Mouse (Mus musculus) Patski (cell line): ENCODE data around the gene Olfr373. TPM values are rescaled to one million over a fixed set of nuclear protein-coding genes. Genes with fewer than 3 reads are reported as not detected.
"Not testable (repeated sequence)": the region's sequence is repeated elsewhere in the genome, so short reads cannot be mapped to it uniquely, and the experiment has no call there.

ENCODE experiments used
- ATAC-seq: fragments of 100-300 bp; one replicate; pipeline ENCODE4 v1.8.0; 2021
- CTCF ChIA-PET: fragments of 350-600 bp; sonication (Branson Sonifier 250); formaldehyde crosslinking; loops from one replicate; lab custom pipeline; 2022; ENCODE audit warnings: inconsistent platforms; lab: Charles Lee
- POLR2A ChIA-PET: fragments of 350-600 bp; sonication (Branson Sonifier 250); formaldehyde crosslinking; loops from one replicate; lab custom pipeline; 2022; ENCODE audit warnings: antibody characterized with exemption, inconsistent platforms; lab: Charles Lee
- DNase-seq: peaks from one replicate; pipeline ENCODE4 v3.0.0-alpha.2; 2011; ENCODE audit warnings: low read depth, low spot score
- H3K27me3 ChIP-seq: fragments of 371-371 bp; one replicate; pipeline ENCODE4 v1.5.1; 2021
- CTCF ChIP-seq: fragments of 100-300 bp; IDR thresholded peaks from one replicate; pipeline ENCODE4 v1.5.1; 2021
- in situ Hi-C: fragments of 300-500 bp; cut with MboI; formaldehyde crosslinking; loops from 3 replicates; pipeline ENCODE4 v1.11.1; 2018; ENCODE audit warnings: low pct_unique_long_range_greater_than_20kb, mixed read lengths
- polyA plus RNA-seq: library from polyadenylated mRNA; unstranded; gene quantifications from one replicate; pipeline ENCODE4 v1.2.3, GENCODE M21; 2021

Gene Olfr373
- 0.01 TPM for polyA plus RNA-seq

DNA sequence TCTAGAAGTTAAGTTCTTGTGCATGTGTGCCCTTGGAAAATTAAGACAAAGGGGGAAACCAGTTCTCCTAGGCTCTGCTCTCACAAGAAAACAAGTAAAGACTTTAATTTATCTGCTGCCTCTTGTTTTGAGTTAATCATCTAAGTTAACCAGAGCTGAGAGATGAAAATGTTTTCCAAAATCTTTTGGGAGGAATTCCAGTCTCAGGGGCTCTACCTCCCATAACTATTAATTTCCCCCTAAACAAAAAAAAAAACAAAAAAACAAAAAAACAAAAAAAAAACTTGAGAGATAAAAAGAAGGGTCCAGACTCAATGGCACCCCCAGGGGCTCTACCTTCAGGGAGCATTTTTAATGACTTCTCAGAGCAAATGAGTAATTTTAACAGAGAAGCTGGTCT, at the start of gene Olfr373:
TSS of gene Olfr373 (plus strand) at position 301 of the 400 bp plus-strand sequence.
- ATAC-seq, H3K27me3 ChIP-seq, DNase-seq, in situ Hi-C loops, POLR2A ChIA-PET, CTCF ChIA-PET: not testable (repeated sequence)

DNA sequence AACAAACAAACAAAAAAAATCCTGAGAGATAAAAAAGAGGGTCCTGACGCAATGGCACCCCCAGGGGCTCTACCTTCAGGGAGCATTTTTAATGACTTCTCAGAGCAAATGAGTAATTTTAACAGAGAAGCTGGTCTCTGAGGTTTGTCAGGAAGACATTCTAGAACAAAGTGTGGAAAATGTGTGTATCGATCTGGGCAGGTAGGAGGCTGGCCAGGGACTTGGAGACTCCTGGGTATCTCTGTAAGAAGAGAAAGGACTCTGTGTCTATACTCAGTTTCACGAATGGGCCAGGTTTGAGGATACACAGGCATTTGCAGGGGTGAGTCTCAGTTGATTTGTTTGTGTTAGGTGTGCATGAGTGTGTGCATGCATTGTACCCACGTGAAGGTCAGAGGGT, 42.1 kb upstream of the Olfr373 start, which contains the start of gene Olfr372:
TSS of gene Olfr372 (plus strand) at position 301 of the 400 bp plus-strand sequence.
- POLR2A ChIA-PET, in situ Hi-C loops, ATAC-seq, H3K27me3 ChIP-seq, CTCF ChIA-PET, DNase-seq: not testable (repeated sequence)

DNA sequence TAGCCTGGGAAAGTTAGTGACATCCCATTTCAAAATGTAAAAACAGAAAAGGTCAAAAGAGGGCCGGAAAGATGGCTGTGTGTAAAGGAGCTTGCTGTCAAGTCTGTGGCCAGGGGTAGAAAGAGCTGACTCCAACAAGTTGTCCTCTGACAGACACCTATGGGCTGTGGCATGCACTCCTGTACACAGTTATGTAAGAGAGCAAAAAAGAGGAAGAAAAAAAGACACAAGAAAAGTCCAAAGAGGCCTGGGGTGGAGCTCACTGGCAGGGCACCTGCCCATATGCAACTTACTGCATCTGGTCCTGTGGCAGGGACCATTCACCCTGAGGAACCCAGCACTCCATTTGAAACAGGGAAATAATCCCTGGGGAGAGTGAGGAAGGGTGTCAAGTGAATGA, 40.5 kb upstream of the Olfr373 start:
- DNase-seq: no peak
- ChIA-PET CTCF (no interaction called here), POLR2A (no interaction called here)
- ATAC-seq: no peak
- in situ Hi-C loops: no loop called here
- TF ChIP-seq CTCF: no peak
- no peaks in the 10 kb centered on the region for H3K27me3 ChIP-seq

DNA sequence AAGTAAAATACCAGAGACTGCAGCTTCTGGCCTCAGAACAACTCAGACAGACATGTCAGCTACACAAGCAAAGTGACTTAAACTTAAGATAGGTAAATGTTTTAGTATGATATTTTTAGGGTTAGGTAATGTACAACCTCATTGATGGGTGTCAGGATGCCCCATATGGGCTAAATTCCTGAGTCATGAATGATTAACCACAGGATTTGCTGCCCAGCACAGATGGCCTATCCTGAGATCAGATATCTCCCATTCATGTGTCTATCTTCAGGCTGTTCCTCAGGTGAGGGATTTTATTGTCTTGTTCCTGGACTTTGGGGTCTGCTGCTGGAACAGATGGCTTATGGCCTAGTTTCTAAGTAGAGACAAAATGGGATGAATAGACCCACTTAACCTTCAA, 28.3 kb upstream of the Olfr373 start:
- in situ Hi-C loops: loop anchor here (5.0 kb wide), 1 partner anchor 43 kb away; no protein-coding TSS in a partner anchor
- DNase-seq, POLR2A ChIA-PET, ATAC-seq, H3K27me3 ChIP-seq, CTCF ChIA-PET: not testable (repeated sequence)

DNA sequence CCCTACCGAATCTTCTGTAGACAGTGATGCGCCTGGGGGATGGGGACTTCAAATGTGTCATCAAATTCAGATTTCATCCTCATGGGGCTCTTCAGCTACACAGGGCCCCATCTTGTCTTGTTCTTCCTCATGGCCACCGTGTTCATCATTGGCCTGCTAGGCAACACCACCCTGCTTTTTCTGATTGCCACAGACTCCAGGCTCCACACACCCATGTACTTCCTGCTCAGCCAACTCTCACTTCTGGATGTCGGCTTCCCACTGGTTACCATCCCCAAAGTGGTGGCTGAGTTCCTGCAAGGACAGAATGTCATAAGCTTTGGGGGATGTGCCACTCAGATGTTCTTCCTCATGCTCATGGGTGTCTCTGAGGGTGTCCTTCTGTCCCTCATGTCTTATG, 25.3 kb upstream of the Olfr373 start:
- ATAC-seq, H3K27me3 ChIP-seq, DNase-seq, POLR2A ChIA-PET, CTCF ChIA-PET: not testable (repeated sequence)
- in situ Hi-C loops: loop anchor here (5.0 kb wide), 1 partner anchor 40 kb away; no protein-coding TSS in a partner anchor

DNA sequence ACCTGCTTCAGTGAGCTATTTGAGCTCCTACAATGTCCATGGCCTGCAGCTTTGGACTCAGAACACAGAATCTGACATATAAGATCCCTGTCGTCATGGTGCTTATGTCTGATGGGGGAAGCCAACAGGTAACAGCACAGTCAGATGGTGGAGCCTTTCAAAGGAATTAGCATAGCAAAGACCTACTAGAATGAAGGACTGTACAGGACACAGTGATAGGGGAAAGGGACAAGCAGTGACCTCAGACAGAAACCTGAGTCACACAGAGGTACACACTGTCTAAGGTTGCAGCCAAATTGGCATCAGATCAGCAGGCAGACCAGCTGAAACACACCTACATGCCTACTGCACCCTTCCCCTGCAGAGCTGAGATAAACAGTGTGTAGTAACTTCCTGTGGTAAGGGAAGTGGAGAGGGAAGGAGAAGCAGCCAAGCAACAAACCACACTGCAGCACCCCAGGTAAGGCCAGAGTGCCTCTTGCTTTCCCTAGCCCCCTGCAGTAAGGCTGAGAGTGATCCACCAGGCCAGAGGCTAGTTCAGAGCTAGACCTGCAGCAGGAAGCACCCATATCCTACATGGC, 16.1 kb upstream of the Olfr373 start:
- POLR2A ChIA-PET, ATAC-seq, CTCF ChIA-PET, H3K27me3 ChIP-seq, DNase-seq: not testable (repeated sequence)
- in situ Hi-C loops: loop anchor here (10.0 kb wide), 1 partner anchor 52 kb away; no protein-coding TSS in a partner anchor

DNA sequence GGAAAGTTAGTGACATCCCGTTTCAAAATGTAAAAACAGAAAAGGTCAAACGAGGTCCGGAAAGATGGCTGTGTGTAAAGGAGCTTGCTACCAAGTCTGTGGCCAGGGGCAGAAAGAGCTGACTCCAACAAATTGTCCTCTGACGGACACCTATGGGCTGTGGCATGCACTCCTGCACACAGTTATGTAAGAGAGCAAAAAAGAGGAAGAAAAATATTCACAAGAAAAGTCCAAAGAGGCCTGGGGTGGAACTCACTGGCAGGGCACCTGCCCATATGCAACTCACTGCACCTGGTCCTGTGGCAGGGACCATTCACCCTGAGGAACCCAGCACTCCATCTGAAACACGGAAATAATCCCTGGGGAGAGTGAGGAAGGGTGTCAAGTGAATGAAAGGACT, 1.8 kb downstream of the Olfr373 start:
- TF ChIP-seq CTCF: no peak
- ATAC-seq (no peak), DNase-seq (no peak)
- in situ Hi-C loops: no loop called here
- CTCF ChIA-PET: no interaction called here
- POLR2A ChIA-PET: no interaction called here
- no peaks in the 10 kb centered on the region for H3K27me3 ChIP-seq

DNA sequence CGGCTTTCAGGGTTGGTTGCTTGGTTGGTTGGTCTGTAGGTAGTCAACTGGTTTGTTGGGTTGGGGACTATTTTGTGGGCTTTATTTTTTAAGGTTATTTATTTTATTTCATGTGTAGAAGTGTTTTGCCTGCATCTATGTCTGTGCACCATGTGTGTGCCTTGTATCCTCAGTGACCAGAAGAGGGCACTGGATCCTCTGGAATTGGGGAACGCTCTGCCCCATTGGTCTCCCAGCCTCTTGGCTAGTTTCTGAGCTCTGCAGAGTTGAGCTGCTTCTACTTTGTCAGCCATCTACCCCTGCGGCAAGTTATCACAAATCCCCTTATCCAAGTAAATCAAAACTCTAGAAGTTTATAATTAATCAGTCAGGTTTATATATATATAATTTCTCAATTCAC, 4.6 kb downstream of the Olfr373 start:
- H3K27me3 ChIP-seq, POLR2A ChIA-PET, in situ Hi-C loops, ATAC-seq, DNase-seq, CTCF ChIA-PET: not testable (repeated sequence)

DNA sequence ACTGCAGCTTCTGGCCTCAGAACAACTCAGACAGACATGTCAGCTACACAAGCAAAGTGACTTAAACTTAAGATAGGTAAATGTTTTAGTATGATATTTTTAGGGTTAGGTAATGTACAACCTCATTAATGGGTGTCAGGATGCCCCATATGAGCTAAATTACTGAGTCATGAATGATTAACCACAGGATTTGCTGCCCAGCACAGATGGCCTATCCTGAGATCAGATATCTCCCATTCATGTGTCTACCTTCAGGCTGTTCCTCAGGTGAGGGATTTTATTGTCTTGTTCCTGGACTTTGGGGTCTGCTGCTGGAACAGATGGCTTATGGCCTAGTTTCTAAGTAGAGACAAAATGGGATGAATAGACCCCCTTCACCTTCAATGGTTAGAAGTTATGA, 13.7 kb downstream of the Olfr373 start:
- CTCF ChIA-PET, ATAC-seq, DNase-seq, POLR2A ChIA-PET, H3K27me3 ChIP-seq: not testable (repeated sequence)
- in situ Hi-C loops: loop anchor here (5.0 kb wide), 1 partner anchor 39 kb away; no protein-coding TSS in a partner anchor

DNA sequence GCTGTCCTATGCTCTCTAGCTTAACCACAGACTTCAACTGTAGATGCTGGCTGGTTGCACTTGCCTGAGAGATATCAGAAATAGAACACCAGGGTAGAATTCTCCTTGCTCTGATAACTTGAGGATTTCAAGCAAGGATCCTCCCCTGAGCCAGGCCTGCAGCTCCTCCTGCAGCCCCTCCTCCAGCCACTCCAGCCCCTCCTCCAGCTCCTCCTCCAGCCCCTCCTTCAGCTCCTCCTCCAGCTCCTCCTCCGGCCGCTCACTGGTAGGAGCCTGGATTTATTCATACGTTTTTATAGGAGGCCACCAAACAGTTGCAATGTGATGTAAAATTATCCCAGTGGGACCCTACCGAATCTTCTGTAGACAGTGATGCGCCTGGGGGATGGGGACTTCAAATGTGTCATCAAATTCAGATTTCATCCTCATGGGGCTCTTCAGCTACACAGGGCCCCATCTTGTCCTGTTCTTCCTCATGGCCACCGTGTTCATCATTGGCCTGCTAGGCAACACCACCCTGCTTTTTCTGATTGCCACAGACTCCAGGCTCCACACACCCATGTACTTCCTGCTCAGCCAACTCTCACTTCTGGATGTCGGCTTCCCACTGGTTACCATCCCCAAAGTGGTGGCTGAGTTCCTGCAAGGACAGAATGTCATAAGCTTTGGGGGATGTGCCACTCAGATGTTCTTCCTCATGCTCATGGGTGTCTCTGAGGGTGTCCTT, 16.6 kb downstream of the Olfr373 start:
- POLR2A ChIA-PET, ATAC-seq, H3K27me3 ChIP-seq, CTCF ChIA-PET, DNase-seq: not testable (repeated sequence)
- in situ Hi-C loops: loop anchor here (5.0 kb wide), 1 partner anchor 42 kb away; no protein-coding TSS in a partner anchor

DNA sequence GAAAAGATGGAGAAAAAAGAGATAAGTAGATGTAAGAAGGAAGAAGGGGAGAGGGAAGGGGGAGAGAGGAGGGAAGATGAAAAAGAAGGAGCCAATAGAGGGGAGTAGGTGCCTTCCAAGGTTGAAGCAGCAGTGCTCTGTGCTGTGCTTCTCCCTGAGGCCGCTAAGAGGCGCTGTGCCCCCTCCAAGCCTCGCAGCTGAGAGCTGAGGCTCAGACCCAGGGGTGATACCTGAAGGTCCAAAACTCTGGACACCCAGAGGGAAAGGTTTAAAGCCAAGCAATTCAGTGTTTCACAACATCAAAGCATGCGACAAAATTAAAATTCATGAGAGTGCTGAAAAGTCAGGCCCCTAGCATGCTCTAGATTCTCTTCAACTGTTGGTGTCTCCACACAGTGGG, 22.2 kb downstream of the Olfr373 start:
- CTCF ChIA-PET: interaction anchor here (1.0 to 1.1 kb wide), 3 partner anchors 10 to 71 kb away, joined by 3 to 4 read pairs (median 4); no protein-coding TSS in a partner anchor
- peak; percentile 35 for ATAC-seq
- peak; percentile 67 for TF ChIP-seq CTCF
- DNase-seq: no peak
- in situ Hi-C loops: no loop called here
- POLR2A ChIA-PET: interaction anchor here (1.5 kb wide), 1 partner anchor 53 kb away, joined by 4 read pairs; no protein-coding TSS in a partner anchor
- no peaks in the 10 kb centered on the region for H3K27me3 ChIP-seq
